Mouse (Mus musculus): ENCODE results near the gene Cyp1a2. TPM values are rescaled to one million over a fixed set of nuclear protein-coding genes. Genes with fewer than 3 reads are reported as not detected.
A peak's percentile ranks its signal among the peaks of the same experiment; 100 is the strongest.

Gene Cyp1a2
- polyA plus RNA-seq, 2 experiments = not detected

DNA sequence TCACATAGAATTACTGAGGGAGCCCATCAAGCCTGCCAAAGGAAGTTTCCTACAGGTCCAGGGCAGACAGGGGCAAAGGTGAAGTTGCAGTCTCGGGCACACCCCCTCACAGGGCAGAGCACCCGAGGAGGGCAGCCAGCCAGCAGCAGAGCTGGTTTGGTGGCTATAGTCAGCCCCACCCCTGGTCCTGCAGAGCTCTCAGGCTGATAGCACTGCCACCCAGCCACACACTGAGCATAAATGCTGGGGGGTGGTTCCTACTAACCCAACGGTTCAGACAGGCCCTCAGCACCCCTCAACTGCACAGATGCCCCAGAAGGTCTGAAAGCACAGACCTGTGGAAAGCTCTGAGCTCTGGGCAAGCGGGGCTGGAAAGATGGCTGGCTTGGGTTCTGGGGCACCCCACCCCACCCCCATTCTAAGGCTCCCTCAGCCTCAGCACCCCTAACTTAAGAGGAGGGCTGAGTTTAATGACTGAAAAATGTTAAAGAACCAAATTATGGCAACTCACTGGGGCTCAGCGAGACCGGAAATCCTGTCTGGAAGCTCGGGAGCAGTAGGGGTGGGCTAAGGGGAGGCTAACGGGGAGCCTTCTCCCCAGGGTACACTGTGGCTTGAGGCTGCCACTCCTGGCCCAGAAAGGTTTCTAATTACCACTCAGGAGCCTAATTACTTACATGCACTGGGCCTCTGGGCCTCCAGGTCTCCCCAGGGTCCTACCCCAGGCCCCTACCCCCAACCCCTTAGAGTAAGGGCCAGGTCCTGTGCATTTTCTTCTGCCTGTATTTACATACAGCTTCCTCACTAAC, 44.6 kb downstream of the Cyp1a2 start:
- no peak for TF ChIP-seq POLR2A (IDR thresholded peaks at IDR 0.05; ENCODE audit: borderline replicate concordance, extremely low read depth, insufficient read depth, insufficient read length)
- Histone ChIP-seq H3K4me3 (replicated peaks; ENCODE audit: low read length) (no peak overlapping the region), H3K4me2 (replicated peaks; ENCODE audit: low read depth, low read length, severe bottlenecking) (peak overlapping the region; percentile 16; the same call in 1 of the 2 replicates), H3K9me3 (ENCODE audit: control insufficient read depth, low read length) (no peaks in the 10 kb centered on the region), H3K4me1 (ENCODE audit: control insufficient read depth, insufficient read depth, low read length) (peaks cover 63% of the 10 kb centered on the region), H3K27ac (replicated peaks; ENCODE audit: low read depth, low read length) (peak overlapping the region; percentile 77), H3K27me3 (ENCODE audit: control insufficient read depth, insufficient read depth, low read length) (no peaks in the 10 kb centered on the region), H3K9ac (ENCODE audit: low read depth, low read length, severe bottlenecking) (peak overlapping the region; percentile 36), H3K36me3 (ENCODE audit: control insufficient read depth, insufficient read depth, low read length) (peaks cover 8% of the 10 kb centered on the region)
- WGBS = 16% methylated on average over 8 of the region's 8 CpGs
- DNase-seq (ENCODE audit: low spot score) (no peak), ATAC-seq (ENCODE audit: low FRiP score, low read depth) (no peak)

DNA sequence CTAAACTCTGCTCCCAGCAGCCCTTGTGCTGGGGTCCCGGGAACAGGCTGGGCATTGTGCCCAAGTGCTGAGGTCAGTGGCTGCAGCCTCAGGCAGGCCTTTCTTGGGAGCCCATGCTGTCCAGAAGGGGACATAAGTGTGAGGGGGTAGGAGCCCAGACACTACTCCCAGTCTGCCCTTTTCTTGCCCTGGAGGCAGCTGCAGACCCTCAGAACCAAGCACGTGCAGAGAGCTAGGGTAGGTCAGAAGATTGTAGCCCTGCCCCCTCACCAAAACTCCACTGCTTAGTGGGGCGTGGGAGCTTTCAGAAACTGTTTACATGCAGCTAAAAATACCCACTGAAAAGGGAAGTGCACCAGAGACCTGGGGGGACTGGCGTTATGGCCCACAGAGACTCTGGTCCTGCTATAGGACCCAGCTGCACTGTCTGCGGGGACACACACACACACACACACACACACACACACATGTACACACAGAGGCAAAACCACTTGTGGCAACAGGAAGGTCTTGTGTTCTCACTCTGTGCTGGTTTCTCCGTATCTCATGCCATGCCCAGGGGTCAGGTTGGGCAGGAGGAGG, 45.7 kb downstream of the Cyp1a2 start:
- 38% methylated on average over 5 of the region's 6 CpGs for WGBS
- TF ChIP-seq POLR2A (IDR thresholded peaks at IDR 0.05; ENCODE audit: borderline replicate concordance, extremely low read depth, insufficient read depth, insufficient read length) = no peak
- Histone ChIP-seq H3K9me3 (ENCODE audit: control insufficient read depth, low read length) (no peaks in the 10 kb centered on the region), H3K4me3 (replicated peaks; ENCODE audit: low read length) (no peak overlapping the region), H3K27me3 (ENCODE audit: control insufficient read depth, insufficient read depth, low read length) (no peaks in the 10 kb centered on the region), H3K27ac (replicated peaks; ENCODE audit: low read depth, low read length) (peak overlapping the region; percentile 77), H3K4me2 (replicated peaks; ENCODE audit: low read depth, low read length, severe bottlenecking) (peak overlapping the region; percentile 16; the same call in 1 of the 2 replicates), H3K4me1 (ENCODE audit: control insufficient read depth, insufficient read depth, low read length) (peaks cover 55% of the 10 kb centered on the region), H3K9ac (ENCODE audit: low read depth, low read length, severe bottlenecking) (no peak overlapping the region), H3K36me3 (ENCODE audit: control insufficient read depth, insufficient read depth, low read length) (peaks cover 13% of the 10 kb centered on the region)
- ATAC-seq (ENCODE audit: low FRiP score, low read depth) (peak; percentile 51), DNase-seq (ENCODE audit: low spot score) (peak; percentile 51)

DNA sequence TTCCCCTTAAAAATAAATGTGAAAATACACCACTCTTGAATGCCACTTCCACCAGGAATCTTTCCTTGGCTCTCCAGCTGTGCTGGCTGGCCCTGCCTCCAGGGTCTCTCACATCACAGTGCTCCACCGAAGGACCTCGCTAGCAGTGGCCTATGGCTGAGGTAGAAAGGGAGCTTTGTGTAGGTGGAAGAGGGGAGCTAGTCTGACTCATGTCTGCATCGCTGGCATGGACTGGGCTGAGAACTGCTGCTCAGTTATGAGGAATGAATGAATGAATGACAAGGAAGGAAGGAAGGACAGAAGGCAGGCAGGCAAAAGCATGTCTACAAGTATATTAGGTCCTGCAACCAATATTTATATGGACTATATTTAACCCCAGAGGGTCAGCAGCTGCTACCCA, 46.2 kb downstream of the Cyp1a2 start:
- no peak overlapping the region for H3K9ac ChIP-seq (ENCODE audit: low read depth, low read length, severe bottlenecking)
- ATAC-seq (ENCODE audit: low FRiP score, low read depth) = peak; percentile 39

DNA sequence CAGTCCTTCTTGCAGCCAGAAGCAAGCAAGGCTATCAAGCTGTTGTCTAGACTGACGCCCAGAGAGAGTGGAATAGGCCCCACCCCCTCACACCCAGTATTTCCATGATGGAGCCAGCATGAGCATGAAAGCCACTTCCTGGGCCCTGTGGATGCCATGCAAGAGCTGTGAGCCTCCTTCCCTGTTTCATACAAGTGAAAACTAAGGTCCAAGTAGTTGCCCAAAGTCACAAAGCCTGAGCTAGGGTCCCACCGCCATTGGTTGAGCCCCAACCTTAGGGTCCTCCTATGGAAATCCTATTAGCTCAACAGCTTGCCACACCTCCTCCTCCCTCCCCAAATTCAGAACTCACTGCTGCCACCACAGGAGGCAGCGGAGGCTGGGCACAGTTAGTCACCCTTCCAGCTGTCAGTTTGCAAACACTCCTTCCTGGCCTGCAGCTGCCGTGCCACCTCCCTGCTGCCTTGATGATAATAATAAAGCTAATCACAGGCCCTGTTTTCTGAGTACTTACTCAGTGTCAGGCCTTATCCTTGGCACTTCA, 50.0 kb downstream of the Cyp1a2 start:
- ATAC-seq (ENCODE audit: low FRiP score, low read depth) (no peak), DNase-seq (ENCODE audit: low spot score) (no peak)
- TF ChIP-seq POLR2A (IDR thresholded peaks at IDR 0.05; ENCODE audit: borderline replicate concordance, extremely low read depth, insufficient read depth, insufficient read length) = no peak
- Histone ChIP-seq H3K4me3 (replicated peaks; ENCODE audit: low read length) (no peak overlapping the region), H3K27me3 (ENCODE audit: control insufficient read depth, insufficient read depth, low read length) (no peaks in the 10 kb centered on the region), H3K4me1 (ENCODE audit: control insufficient read depth, insufficient read depth, low read length) (peaks cover 19% of the 10 kb centered on the region), H3K27ac (replicated peaks; ENCODE audit: low read depth, low read length) (no peak overlapping the region), H3K9ac (ENCODE audit: low read depth, low read length, severe bottlenecking) (no peak overlapping the region), H3K36me3 (ENCODE audit: control insufficient read depth, insufficient read depth, low read length) (peaks cover 38% of the 10 kb centered on the region), H3K4me2 (replicated peaks; ENCODE audit: low read depth, low read length, severe bottlenecking) (no peak overlapping the region), H3K9me3 (ENCODE audit: control insufficient read depth, low read length) (no peaks in the 10 kb centered on the region)
- WGBS = 40% methylated on average over 4 of the region's 4 CpGs

More for the DNA sequence above, 46.2 kb downstream of the Cyp1a2 start:
- peaks cover 13% of the 10 kb centered on the region for H3K36me3 ChIP-seq (ENCODE audit: control insufficient read depth, insufficient read depth, low read length)
- peak overlapping the region; percentile 16; the same call in 1 of the 2 replicates for H3K4me2 ChIP-seq (replicated peaks; ENCODE audit: low read depth, low read length, severe bottlenecking)
- TF ChIP-seq POLR2A (IDR thresholded peaks at IDR 0.05; ENCODE audit: borderline replicate concordance, extremely low read depth, insufficient read depth, insufficient read length) = no peak
- no peaks in the 10 kb centered on the region for H3K9me3 ChIP-seq (ENCODE audit: control insufficient read depth, low read length)
- peaks cover 51% of the 10 kb centered on the region for H3K4me1 ChIP-seq (ENCODE audit: control insufficient read depth, insufficient read depth, low read length)
- H3K4me3 ChIP-seq (replicated peaks; ENCODE audit: low read length) = no peak overlapping the region
- WGBS = 63% methylated on average over 3 of the region's 3 CpGs
- peak overlapping the region; percentile 77; the same call in 1 of the 2 replicates for H3K27ac ChIP-seq (replicated peaks; ENCODE audit: low read depth, low read length)
- no peaks in the 10 kb centered on the region for H3K27me3 ChIP-seq (ENCODE audit: control insufficient read depth, insufficient read depth, low read length)
- DNase-seq (ENCODE audit: low spot score) = no peak

DNA sequence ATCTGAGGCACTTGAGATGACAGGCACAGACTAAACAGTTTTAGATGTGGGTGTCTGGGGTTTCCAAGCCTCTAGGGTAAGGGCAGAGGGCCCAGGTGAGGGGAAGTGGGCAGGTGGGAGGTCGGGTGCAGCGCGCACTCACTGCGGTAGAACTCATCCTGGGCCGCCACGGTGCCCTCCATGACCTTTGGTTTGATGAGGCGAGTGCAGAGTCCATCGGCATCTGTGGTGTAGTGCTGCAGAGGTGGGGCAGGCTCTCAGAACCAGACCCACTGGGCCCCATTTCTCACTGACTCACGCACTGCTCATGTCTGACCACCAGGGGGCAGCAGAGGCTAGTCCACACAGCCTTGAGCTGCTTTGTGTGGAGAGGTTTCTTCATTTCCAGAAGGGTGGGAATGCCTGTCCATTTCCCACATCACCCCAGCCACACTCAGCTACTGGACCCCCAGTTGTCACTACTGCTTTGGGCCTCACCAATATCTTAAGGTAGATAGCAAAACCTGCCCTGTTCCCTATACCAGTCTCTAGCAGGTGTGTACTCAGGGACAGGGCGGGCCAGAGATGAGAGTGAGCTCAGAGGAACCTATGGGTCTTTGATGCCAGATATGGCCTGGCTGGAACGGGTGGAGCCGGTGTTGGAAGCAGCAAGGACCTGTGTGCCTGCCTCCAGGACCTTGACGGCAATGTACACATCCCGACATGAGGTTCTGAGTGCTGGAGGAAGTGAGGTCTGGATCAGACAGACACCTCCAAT, 54.2 kb downstream of the Cyp1a2 start:
- peak; percentile 62 for ATAC-seq (ENCODE audit: low FRiP score, low read depth)
- no peak for TF ChIP-seq POLR2A (IDR thresholded peaks at IDR 0.05; ENCODE audit: borderline replicate concordance, extremely low read depth, insufficient read depth, insufficient read length)

More for the DNA sequence above, 54.2 kb downstream of the Cyp1a2 start:
- peak; percentile 68 for DNase-seq (ENCODE audit: low spot score)
- WGBS = 69% methylated on average over 14 of the region's 14 CpGs
- Histone ChIP-seq H3K36me3 (ENCODE audit: control insufficient read depth, insufficient read depth, low read length) (peaks cover 80% of the 10 kb centered on the region), H3K27me3 (ENCODE audit: control insufficient read depth, insufficient read depth, low read length) (no peaks in the 10 kb centered on the region), H3K4me2 (replicated peaks; ENCODE audit: low read depth, low read length, severe bottlenecking) (no peak overlapping the region), H3K27ac (replicated peaks; ENCODE audit: low read depth, low read length) (no peak overlapping the region), H3K4me3 (replicated peaks; ENCODE audit: low read length) (no peak overlapping the region), H3K9ac (ENCODE audit: low read depth, low read length, severe bottlenecking) (no peak overlapping the region), H3K4me1 (ENCODE audit: control insufficient read depth, insufficient read depth, low read length) (no peaks in the 10 kb centered on the region), H3K9me3 (ENCODE audit: control insufficient read depth, low read length) (no peaks in the 10 kb centered on the region)

Measured in limb, embryonic 14.5 days (tissue).